Mouse (Mus musculus) kidney, embryonic 14.5 days (tissue): ENCODE data around the gene Atxn7l2. TPM values are rescaled to one million over a fixed set of nuclear protein-coding genes. Genes with fewer than 3 reads are reported as not detected.
"Not testable (repeated sequence)": the region's sequence is repeated elsewhere in the genome, so short reads cannot be mapped to it uniquely, and the experiment has no call there.

Experiments used
- ATAC-seq: fragments of 200-750 bp; cut with Nextera tagmentation; 2 replicates; pipeline ENCODE4 v1.8.0; 2017; ENCODE audit warnings: moderate number of reproducible peaks, mild to moderate bottlenecking, moderate TSS enrichment, moderate library complexity; ENCODE audit not compliant: low FRiP score, low TSS enrichment
- H3K27ac ChIP-seq: fragments of 300-500 bp; sonication (generic); 2 replicates; pipeline ENCODE4 v1.5.1; 2014; ENCODE audit warnings: low read depth, mild to moderate bottlenecking, low read length, moderate library complexity, mixed read lengths
- H3K27me3 ChIP-seq: fragments of 300-500 bp; sonication (generic); 2 replicates; pipeline ENCODE4 v1.6.1; 2014; ENCODE audit warnings: mild to moderate bottlenecking, low read length; ENCODE audit not compliant: control insufficient read depth, insufficient read depth
- H3K36me3 ChIP-seq: fragments of 300-500 bp; sonication (generic); 2 replicates; pipeline ENCODE4 v1.6.1; 2014; ENCODE audit warnings: low read length, mixed read lengths; ENCODE audit not compliant: control insufficient read depth, insufficient read depth
- H3K4me1 ChIP-seq: fragments of 300-500 bp; sonication (generic); 2 replicates; pipeline ENCODE4 v1.6.1; 2014; ENCODE audit warnings: low read length, mixed read lengths; ENCODE audit not compliant: control insufficient read depth, insufficient read depth
- H3K4me2 ChIP-seq: fragments of 300-500 bp; sonication (generic); replicated peaks from 2 replicates; pipeline ENCODE4 v1.6.1; 2014; ENCODE audit warnings: low read depth, mild to moderate bottlenecking, low read length
- H3K4me3 ChIP-seq: fragments of 300-500 bp; sonication (generic); 2 replicates; pipeline ENCODE4 v1.5.1; 2014; ENCODE audit warnings: mild to moderate bottlenecking, low read length
- H3K9ac ChIP-seq: fragments of 300-500 bp; sonication (generic); 2 replicates; pipeline ENCODE4 v1.6.1; 2014; ENCODE audit warnings: low read depth, mild to moderate bottlenecking, low read length, moderate library complexity
- H3K9me3 ChIP-seq: fragments of 300-500 bp; sonication (generic); 2 replicates; pipeline ENCODE4 v1.6.1; 2016; ENCODE audit warnings: low read length; ENCODE audit not compliant: control insufficient read depth
- WGBS: fragments of 180-500 bp; shearing (Covaris S2); extraction: QIAGEN DNeasy Blood & Tissue Kit; methylation state at CpG from one replicate; pipeline ENCODE4 v1.1.7; 2014; 5-methylcytosine and 5-hydroxymethylcytosine counted together
- polyA plus RNA-seq: library from polyadenylated mRNA; unstranded; fragments of >200 nt; fragmentation: Nextera tagmentation; extraction: Ambion mirVana; gene quantifications from 2 replicates; pipeline ENCODE4 v1.2.1, GENCODE M21; 2014

The Atxn7l2 gene
- 16.9 and 21.9 TPM in 2 replicates for polyA plus RNA-seq

- Histone ChIP-seq H3K27ac (peak within 1 kb of the TSS; percentile 53), H3K9me3 (no peaks in the 10 kb centered on the region), H3K9ac (peak within 1 kb of the TSS; percentile 58), H3K27me3 (no peaks in the 10 kb centered on the region), H3K4me1 (peaks cover 13% of the 10 kb centered on the region), H3K4me2 (peak within 1 kb of the TSS; percentile 83), H3K36me3 (peaks cover 21% of the 10 kb centered on the region), H3K4me3 (peak within 1 kb of the TSS; percentile 53)
- peak; percentile 85 for ATAC-seq
- 1% methylated on average over 14 of the region's 14 CpGs for WGBS
Measured at GRCm38 (mm10) chr3:108210771-108211139, at the start of gene Atxn7l2. Gene Atxn7l2, minus strand, starts transcription at chr3:108210934.

DNA sequence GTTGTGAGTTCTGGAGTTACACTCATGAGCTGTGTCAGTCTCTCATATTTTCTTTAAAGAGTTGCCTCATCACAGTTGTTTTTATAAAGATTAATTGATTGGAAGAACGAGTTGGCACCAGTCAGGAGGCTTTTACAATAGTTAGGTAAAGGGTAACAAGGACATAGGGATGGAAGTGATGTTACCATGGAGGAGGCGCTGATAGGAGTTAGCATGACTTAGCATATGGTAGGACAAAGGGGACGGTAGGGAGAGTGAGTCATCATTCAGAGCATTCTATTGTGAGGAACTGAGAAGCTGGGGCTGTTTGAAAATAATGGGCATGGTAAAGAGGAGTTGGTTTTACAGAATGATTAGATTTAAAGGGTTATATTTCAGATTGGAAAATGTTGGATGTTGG is 48.6 kb upstream of the Atxn7l2 start:
- H3K4me2 ChIP-seq, result no peak overlapping the region
- H3K9me3 ChIP-seq, result no peaks in the 10 kb centered on the region
- H3K36me3 ChIP-seq, result peaks cover 23% of the 10 kb centered on the region
- H3K9ac ChIP-seq, result no peak overlapping the region
- no peak overlapping the region for H3K27ac ChIP-seq
- WGBS, result 79% methylated on average over 3 of the region's 3 CpGs
- no peak for ATAC-seq
- peaks cover 15% of the 10 kb centered on the region for H3K4me1 ChIP-seq
- no peak overlapping the region for H3K4me3 ChIP-seq
- H3K27me3 ChIP-seq, result no peaks in the 10 kb centered on the region

DNA sequence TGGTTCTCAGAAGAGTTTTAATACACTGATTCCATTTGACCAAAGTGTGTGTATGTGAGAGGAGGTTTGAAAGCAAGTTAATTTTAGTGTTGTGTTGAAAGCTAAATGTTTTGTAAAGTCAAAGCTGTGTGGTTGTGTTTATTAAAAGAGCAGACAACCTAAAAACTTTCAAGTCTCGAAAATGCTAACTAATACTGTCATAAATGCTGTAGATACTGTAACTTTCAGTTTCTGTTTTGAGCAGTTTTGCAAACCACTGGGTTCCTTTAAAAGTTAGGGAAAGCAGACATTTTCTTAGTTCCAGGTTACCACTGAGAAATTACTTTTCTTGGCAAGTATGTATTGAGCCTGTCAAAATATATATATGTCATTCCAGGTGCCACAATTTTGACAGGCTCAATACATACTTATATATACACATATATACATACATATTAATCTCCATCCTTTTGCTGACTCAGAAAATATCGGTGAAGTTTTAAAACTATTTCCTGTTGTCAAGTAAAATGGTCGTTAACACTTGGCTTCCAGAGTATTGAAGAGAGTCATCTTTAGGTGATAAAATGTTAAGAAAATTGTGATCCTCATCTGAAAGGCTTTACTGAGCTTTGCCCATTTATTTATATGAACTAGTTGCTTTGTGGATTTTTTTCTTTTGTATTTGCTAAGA is 47.2 kb upstream of the Atxn7l2 start:
- 72% methylated on average over 3 of the region's 3 CpGs for WGBS
- no peaks in the 10 kb centered on the region for H3K27me3 ChIP-seq
- peak overlapping the region; percentile 99 for H3K4me3 ChIP-seq
- H3K4me1 ChIP-seq, result peaks cover 15% of the 10 kb centered on the region
- H3K36me3 ChIP-seq, result peaks cover 11% of the 10 kb centered on the region; the same call in 1 of the 2 replicates
- no peak for ATAC-seq
- no peak overlapping the region for H3K27ac ChIP-seq
- H3K9me3 ChIP-seq, result no peaks in the 10 kb centered on the region
- H3K4me2 ChIP-seq, result peak overlapping the region; percentile 63
- peak overlapping the region; percentile 92 for H3K9ac ChIP-seq

GRCm38 (mm10) chr3:108256719-108257637 is 46.2 kb upstream of the Atxn7l2 start, which contains the start of gene Psma5:
Gene Psma5, plus strand, starts transcription at chr3:108256926.
- Histone ChIP-seq H3K27me3 (no peaks in the 10 kb centered on the region), H3K4me1 (peaks cover 15% of the 10 kb centered on the region), H3K36me3 (peaks cover 4% of the 10 kb centered on the region; the same call in 1 of the 2 replicates), H3K4me2 (peak within 1 kb of the TSS; percentile 67), H3K9me3 (no peaks in the 10 kb centered on the region), H3K27ac (peak within 1 kb of the TSS; percentile 30; the same call in 1 of the 2 replicates), H3K9ac (peak within 1 kb of the TSS; percentile 92), H3K4me3 (peak within 1 kb of the TSS; percentile 99)
- peak; percentile 100 for ATAC-seq
- WGBS, result under 1% methylated on average over 78 of the region's 79 CpGs

- Histone ChIP-seq H3K9ac (no peak overlapping the region), H3K27ac (no peak overlapping the region), H3K4me2 (no peak overlapping the region), H3K4me1 (no peaks in the 10 kb centered on the region), H3K4me3 (no peak overlapping the region), H3K27me3 (no peaks in the 10 kb centered on the region), H3K9me3 (no peaks in the 10 kb centered on the region), H3K36me3 (no peaks in the 10 kb centered on the region)
- WGBS, result 85% methylated on average over 2 of the region's 2 CpGs
- ATAC-seq, result no peak
Measured at GRCm38 (mm10) chr3:108246857-108247256, 36.1 kb upstream of the Atxn7l2 start.

DNA sequence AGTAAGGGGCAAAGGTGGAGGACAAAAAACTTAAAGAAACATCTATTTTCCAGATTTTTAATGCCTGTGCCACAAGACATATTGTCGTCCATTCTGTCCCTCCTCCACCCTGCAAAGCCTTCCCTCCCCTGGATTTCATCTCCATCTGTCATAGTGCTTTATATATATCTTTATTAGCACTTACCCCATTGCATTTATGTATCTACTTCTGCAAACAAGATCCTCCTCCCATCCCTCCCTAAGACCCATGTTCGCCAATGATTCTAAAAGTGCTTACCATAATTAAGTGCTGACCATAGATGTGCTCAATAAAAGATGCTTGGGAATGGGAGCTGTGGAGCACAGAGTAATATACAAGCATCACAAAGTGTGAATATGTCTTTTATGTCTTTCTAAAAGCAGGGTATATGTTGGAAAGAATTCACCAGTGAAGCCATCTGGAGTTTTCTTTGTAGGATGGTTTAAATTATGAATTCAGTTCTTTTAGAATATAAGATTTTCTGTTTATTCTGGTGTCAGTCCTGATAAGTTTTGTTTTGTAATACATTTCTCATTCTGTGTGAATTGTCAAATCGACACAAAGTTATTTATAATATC is 30.6 kb upstream of the Atxn7l2 start:
- H3K27ac ChIP-seq, result no peak overlapping the region

GRCm38 (mm10) chr3:108237474-108238102 is 26.9 kb upstream of the Atxn7l2 start:
- not testable (repeated sequence) for ATAC-seq, H3K4me1 ChIP-seq, H3K4me2 ChIP-seq, H3K27ac ChIP-seq, H3K9me3 ChIP-seq, H3K9ac ChIP-seq, H3K27me3 ChIP-seq, H3K4me3 ChIP-seq, H3K36me3 ChIP-seq
- 91% methylated on average over 4 of the region's 4 CpGs for WGBS

More for the DNA sequence above, 30.6 kb upstream of the Atxn7l2 start:
- Histone ChIP-seq H3K4me1 (no peaks in the 10 kb centered on the region), H3K4me2 (no peak overlapping the region), H3K9ac (no peak overlapping the region), H3K27me3 (no peaks in the 10 kb centered on the region), H3K36me3 (no peaks in the 10 kb centered on the region), H3K9me3 (no peaks in the 10 kb centered on the region), H3K4me3 (no peak overlapping the region)
- no peak for ATAC-seq
- WGBS, result 87% methylated on average over 3 of the region's 3 CpGs

DNA sequence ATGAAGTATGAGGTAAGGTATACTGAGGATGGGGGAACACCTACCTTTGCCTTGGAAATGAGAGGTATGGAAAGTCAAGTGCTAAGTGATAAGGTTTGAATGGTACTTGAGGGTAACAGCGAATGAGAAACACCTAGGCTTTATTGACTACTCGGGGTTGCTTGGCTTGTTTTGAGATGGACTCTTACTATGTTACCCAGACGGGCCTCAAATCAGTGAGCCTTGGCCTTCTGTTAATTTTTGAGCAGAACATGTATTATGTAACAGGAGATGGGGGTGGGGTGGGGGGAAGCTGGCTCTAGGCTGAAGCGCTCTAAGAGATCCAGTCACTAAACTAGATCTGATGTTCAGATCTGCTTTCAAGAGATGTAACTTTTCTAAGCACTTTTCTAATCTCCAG is 20.9 kb upstream of the Atxn7l2 start:
- Histone ChIP-seq H3K9me3 (no peaks in the 10 kb centered on the region), H3K4me1 (no peaks in the 10 kb centered on the region), H3K4me3 (no peak overlapping the region), H3K27me3 (peaks cover 8% of the 10 kb centered on the region), H3K27ac (no peak overlapping the region), H3K9ac (no peak overlapping the region), H3K4me2 (no peak overlapping the region), H3K36me3 (no peaks in the 10 kb centered on the region)
- ATAC-seq, result no peak
- 75% methylated on average over 4 of the region's 4 CpGs for WGBS
